Comparison of ENCODE assay signal across 8 mouse cellular contexts in the genomic region with DNA sequence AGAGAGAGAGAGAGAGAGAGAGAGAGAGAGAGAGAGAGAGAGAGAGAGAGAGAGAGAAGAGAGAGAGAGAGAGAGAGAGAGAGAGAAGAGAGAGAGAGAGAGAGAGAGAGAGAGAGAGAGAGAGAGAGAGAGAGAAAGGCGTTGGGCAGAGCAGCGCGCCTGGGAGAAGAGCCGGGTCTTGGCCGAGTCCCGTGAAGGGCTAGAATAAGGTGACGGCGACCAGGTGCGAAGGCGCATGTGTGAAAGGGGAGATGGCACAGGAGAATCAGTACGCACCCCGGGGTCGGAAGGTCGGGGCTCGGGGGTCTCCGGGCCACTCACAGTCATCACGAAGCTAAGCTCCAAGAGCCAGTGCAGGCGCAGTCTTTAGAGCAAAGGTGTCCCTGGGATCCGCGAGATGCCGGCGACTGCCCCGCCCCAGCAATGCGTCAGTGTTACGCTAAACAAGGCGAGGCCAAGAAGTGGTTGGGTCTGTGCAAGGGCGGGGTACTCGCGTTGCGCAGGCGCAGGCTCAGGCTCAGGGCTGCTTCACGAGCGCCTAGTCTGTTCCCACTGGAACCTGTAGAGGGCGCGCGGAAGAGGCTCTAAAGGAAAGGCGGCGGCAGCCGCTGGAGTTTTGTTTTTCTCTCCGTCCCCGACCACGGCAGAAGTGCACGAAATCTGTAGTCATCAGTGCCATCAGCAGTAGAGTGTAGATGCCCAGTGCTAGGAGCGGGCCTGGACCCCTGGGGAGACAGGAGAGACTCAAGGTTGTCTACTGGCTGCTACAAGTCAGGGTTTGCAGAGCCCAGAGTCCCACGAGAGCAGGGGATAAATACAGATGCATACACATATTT. TPM values are rescaled to one million over a fixed set of nuclear protein-coding genes. Genes with fewer than 3 reads are reported as not detected.
DNase-seq lines count a peak whose midpoint lies in the region; ATAC-seq and TF ChIP-seq lines count a peak whose summit lies in the region.

No protein-coding gene starts in this region.

- peaks cover 24% of the 10 kb centered on the region for H3K27me3 ChIP-seq in E14TG2a.4 (ENCODE audit: insufficient read depth, low read length)
- no peaks in the 10 kb centered on the region for H3K27me3 ChIP-seq in forebrain, embryonic 13.5 days
- no peaks in the 10 kb centered on the region for H3K27me3 ChIP-seq in neural tube, embryonic 15.5 days (replicated peaks)

- H3K9ac ChIP-seq in forebrain, embryonic 13.5 days, result peak overlapping the region; percentile 87
- H3K9ac ChIP-seq in neural tube, embryonic 15.5 days (replicated peaks), result peak overlapping the region; percentile 61

- H3K4me2 ChIP-seq in forebrain, embryonic 13.5 days, result peak overlapping the region; percentile 90
- peak overlapping the region; percentile 89 for H3K4me2 ChIP-seq in neural tube, embryonic 15.5 days

- H3K4me1 ChIP-seq in E14TG2a.4 (replicated peaks; ENCODE audit: low read depth, low read length), result peaks cover 42% of the 10 kb centered on the region
- peaks cover 50% of the 10 kb centered on the region for H3K4me1 ChIP-seq in forebrain, embryonic 13.5 days
- H3K4me1 ChIP-seq in neural tube, embryonic 15.5 days, result peaks cover 66% of the 10 kb centered on the region

- no peaks in the 10 kb centered on the region for H3K9me3 ChIP-seq in E14TG2a.4 (ENCODE audit: low read length)
- no peaks in the 10 kb centered on the region for H3K9me3 ChIP-seq in forebrain, embryonic 13.5 days (replicated peaks)
- H3K9me3 ChIP-seq in neural tube, embryonic 15.5 days (replicated peaks), result no peaks in the 10 kb centered on the region

- under 1% methylated on average over 45 of the region's 45 CpGs for WGBS in forebrain, embryonic 13.5 days
- WGBS in neural tube, embryonic 15.5 days, result under 1% methylated on average over 45 of the region's 45 CpGs

- peak overlapping the region; percentile 80 for H3K4me3 ChIP-seq in E14TG2a.4 (replicated peaks; ENCODE audit: low read length)
- peak overlapping the region; percentile 61 for H3K4me3 ChIP-seq in forebrain, embryonic 13.5 days
- peak overlapping the region; percentile 56 for H3K4me3 ChIP-seq in neural tube, embryonic 15.5 days (replicated peaks)

- H3K36me3 ChIP-seq in E14TG2a.4 (ENCODE audit: insufficient read depth, low read length), result peaks cover 34% of the 10 kb centered on the region
- peaks cover 24% of the 10 kb centered on the region for H3K36me3 ChIP-seq in forebrain, embryonic 13.5 days (ENCODE audit: poor library complexity, severe bottlenecking)
- peaks cover 27% of the 10 kb centered on the region for H3K36me3 ChIP-seq in neural tube, embryonic 15.5 days

- TF ChIP-seq CTCF in E14TG2a.4 (conservative IDR thresholded peaks at IDR 0.05; ENCODE audit: low read length), result peak; percentile 77

- intact Hi-C loops in heart, postnatal 14 days (cut with DNase I), result loop anchor here (2.0 kb wide), 2 partner anchors 31 to 245 kb away; partner anchors contain the start of gene Man2a2

- peak; percentile 98 for ATAC-seq in forebrain, embryonic 13.5 days
- peak; percentile 97 for ATAC-seq in neural tube, embryonic 15.5 days (ENCODE audit: low FRiP score)

- H3K27ac ChIP-seq in forebrain, embryonic 13.5 days, result peak overlapping the region; percentile 88
- H3K27ac ChIP-seq in neural tube, embryonic 15.5 days (replicated peaks), result peak overlapping the region; percentile 89

- peak; percentile 99 for DNase-seq in c-Kit-positive CD71-positive TER-119-positive erythroid progenitor cells, embryonic 14.5 days (ENCODE audit: low spot score)
- peak; percentile 99 for DNase-seq in heart, postnatal 14 days
- DNase-seq in layer of hippocampus, adult 11-12 months (ENCODE audit: low spot score), result peak; percentile 99
- DNase-seq in lung, adult 18-20 months, result peak; percentile 98 to 99
- peak; percentile 94 for DNase-seq in testis, postnatal 14 days (ENCODE audit: low spot score)

RNA-seq across cellular contexts. Expression of gene Unc45a, which starts 0.8 kb away (rescaled TPM):
- 40.8 and 46.2 TPM in 2 replicates for polyA plus RNA-seq in forebrain, embryonic 13.5 days (2015; fragmentation: Nextera tagmentation; extraction: Ambion mirVana)
- 10 to 100 TPM; 17.9 to 19.2 TPM for total RNA-seq in heart, postnatal 14 days (2021)
- 58.2 and 59.0 TPM in 2 replicates for polyA plus RNA-seq in neural tube, embryonic 15.5 days (2015; fragmentation: Nextera tagmentation; extraction: Ambion mirVana)

RNA-seq across cellular contexts. Expression of gene Hddc3, which starts 2.9 kb away (rescaled TPM):
- 22.3 and 23.9 TPM in 2 replicates for polyA plus RNA-seq in forebrain, embryonic 13.5 days (2015; fragmentation: Nextera tagmentation; extraction: Ambion mirVana)
- 10 to 100 TPM; 29.7 to 31.3 TPM for total RNA-seq in heart, postnatal 14 days (2021)
- 20.7 and 20.8 TPM in 2 replicates for polyA plus RNA-seq in neural tube, embryonic 15.5 days (2015; fragmentation: Nextera tagmentation; extraction: Ambion mirVana)

RNA-seq across cellular contexts. Expression of gene Rccd1, which starts 15.8 kb away (rescaled TPM):
- 16.2 and 18.7 TPM in 2 replicates for polyA plus RNA-seq in forebrain, embryonic 13.5 days (2015; fragmentation: Nextera tagmentation; extraction: Ambion mirVana)
- 1 to 10 TPM; 6.8 to 7.6 TPM for total RNA-seq in heart, postnatal 14 days (2021)
- 11.6 and 14.6 TPM in 2 replicates for polyA plus RNA-seq in neural tube, embryonic 15.5 days (2015; fragmentation: Nextera tagmentation; extraction: Ambion mirVana)

RNA-seq across cellular contexts. Expression of gene Man2a2, which starts 31.2 kb away (rescaled TPM):
- polyA plus RNA-seq in forebrain, embryonic 13.5 days (2015; fragmentation: Nextera tagmentation; extraction: Ambion mirVana), result 15.5 and 16.8 TPM in 2 replicates
- 10 to 100 TPM; 68.8 to 69.3 TPM for total RNA-seq in heart, postnatal 14 days (2021)
- polyA plus RNA-seq in neural tube, embryonic 15.5 days (2015; fragmentation: Nextera tagmentation; extraction: Ambion mirVana), result 25.5 and 26.9 TPM in 2 replicates

RNA-seq across cellular contexts. Expression of gene Prc1, which starts 45.8 kb away (rescaled TPM):
- 166 and 178 TPM in 2 replicates for polyA plus RNA-seq in forebrain, embryonic 13.5 days (2015; fragmentation: Nextera tagmentation; extraction: Ambion mirVana)
- 10 to 100 TPM; 12.4 to 19.8 TPM for total RNA-seq in heart, postnatal 14 days (2021)
- polyA plus RNA-seq in neural tube, embryonic 15.5 days (2015; fragmentation: Nextera tagmentation; extraction: Ambion mirVana), result 23.9 and 48.7 TPM in 2 replicates

Comparison
In these comparisons a context has a peak if more than half of its experiments do, and no peak if none do; other contexts are left out.
1. Peak in every context shown above with its lines: DNase-seq, ATAC-seq, H3K4me3 ChIP-seq and H3K27ac ChIP-seq.